In genomic region chrX:157305193-157305851, GRCm38 (mm10) we compare ENCODE assay signal across 16 mouse cellular contexts.
DNase-seq lines count a peak whose midpoint lies in the region; ATAC-seq and TF ChIP-seq lines count a peak whose summit lies in the region.
"Had no signal": no experiment of that assay in that cellular context is flagged by ENCODE, and none has a peak within 500 bp of the region (broad histone marks: within the 10 kb centered on the region; RNA-seq: fewer than 3 reads in every experiment).

No protein-coding gene starts in this region.

- peak; percentile 36; the same call in 1 of the 2 replicates for ATAC-seq in hindbrain, embryonic 15.5 days (ENCODE audit: low FRiP score, low read depth)
- ATAC-seq in hindbrain, embryonic 13.5 days (ENCODE audit: low FRiP score), result no peak
- no peak for ATAC-seq in kidney, embryonic 15.5 days (replicated peaks; ENCODE audit: low FRiP score)
- ATAC-seq: intestine, embryonic 15.5 days; lung, postnatal 0 days had no signal

- H3K4me2 ChIP-seq in hindbrain, embryonic 15.5 days, result no peak overlapping the region
- H3K4me2 ChIP-seq in hindbrain, embryonic 13.5 days, result no peak overlapping the region
- H3K4me2 ChIP-seq in kidney, embryonic 15.5 days, result no peak overlapping the region
- H3K4me2 ChIP-seq: intestine, embryonic 15.5 days; liver, embryonic 11.5 days had no signal

- TF ChIP-seq POLR2A in lung, adult 2 months (IDR thresholded peaks at IDR 0.05; ENCODE audit: borderline replicate concordance, extremely low read depth, low read depth, low read length), result no peak

- H3K27ac ChIP-seq in hindbrain, embryonic 15.5 days (replicated peaks), result no peak overlapping the region
- no peak overlapping the region for H3K27ac ChIP-seq in hindbrain, embryonic 13.5 days
- H3K27ac ChIP-seq in kidney, embryonic 15.5 days, result no peak overlapping the region
- H3K27ac ChIP-seq: heart, adult 2 months; intestine, embryonic 15.5 days had no signal

- H3K27me3 ChIP-seq in hindbrain, embryonic 15.5 days, result no peaks in the 10 kb centered on the region
- no peaks in the 10 kb centered on the region for H3K27me3 ChIP-seq in hindbrain, embryonic 13.5 days
- H3K27me3 ChIP-seq in kidney, embryonic 15.5 days, result 0 out of 2 replicates have a peak, but pooled peaks cover 7% of the 10 kb centered on the region
- H3K27me3 ChIP-seq: intestine, embryonic 15.5 days had no signal

- H3K4me3 ChIP-seq in hindbrain, embryonic 15.5 days, result no peak overlapping the region
- no peak overlapping the region for H3K4me3 ChIP-seq in hindbrain, embryonic 13.5 days
- no peak overlapping the region for H3K4me3 ChIP-seq in lung, adult 2 months (replicated peaks; ENCODE audit: extremely low read depth, low read depth, low read length)
- no peak overlapping the region for H3K4me3 ChIP-seq in kidney, embryonic 15.5 days (replicated peaks)
- H3K4me3 ChIP-seq: erythroblast, embryonic 14.5 days; heart, adult 2 months; intestine, embryonic 15.5 days; megakaryocyte, embryonic 14.5 days had no signal

- H3K4me1 ChIP-seq in hindbrain, embryonic 15.5 days (replicated peaks), result peaks cover 7% of the 10 kb centered on the region; the same call in 1 of the 2 replicates
- peaks cover 4% of the 10 kb centered on the region; the same call in 1 of the 2 replicates for H3K4me1 ChIP-seq in hindbrain, embryonic 13.5 days (replicated peaks)
- no peaks in the 10 kb centered on the region for H3K4me1 ChIP-seq in lung, adult 2 months (ENCODE audit: control insufficient read depth, insufficient read depth, low read length)
- no peaks in the 10 kb centered on the region for H3K4me1 ChIP-seq in kidney, embryonic 15.5 days
- H3K4me1 ChIP-seq: intestine, embryonic 15.5 days; megakaryocyte, embryonic 14.5 days had no signal

- H3K9ac ChIP-seq in hindbrain, embryonic 15.5 days, result no peak overlapping the region
- H3K9ac ChIP-seq in hindbrain, embryonic 13.5 days, result no peak overlapping the region
- H3K9ac ChIP-seq in kidney, embryonic 15.5 days, result no peak overlapping the region
- H3K9ac ChIP-seq: intestine, embryonic 15.5 days had no signal

- TF ChIP-seq CTCF in lung, adult 2 months (IDR thresholded peaks at IDR 0.05; ENCODE audit: insufficient read depth, low read length), result no peak

- no peaks in the 10 kb centered on the region for H3K36me3 ChIP-seq in hindbrain, embryonic 15.5 days
- no peaks in the 10 kb centered on the region for H3K36me3 ChIP-seq in hindbrain, embryonic 13.5 days
- no peaks in the 10 kb centered on the region for H3K36me3 ChIP-seq in kidney, embryonic 15.5 days
- H3K36me3 ChIP-seq: intestine, embryonic 15.5 days had no signal

- 29% methylated on average over 6 of the region's 6 CpGs for WGBS in hindbrain, embryonic 15.5 days
- 24% methylated on average over 6 of the region's 6 CpGs for WGBS in hindbrain, embryonic 13.5 days
- WGBS in lung, adult 2 months, result 38% methylated on average over 6 of the region's 6 CpGs
- 44% methylated on average over 6 of the region's 6 CpGs for WGBS in kidney, embryonic 15.5 days

- H3K9me3 ChIP-seq in hindbrain, embryonic 15.5 days, result no peaks in the 10 kb centered on the region
- H3K9me3 ChIP-seq in hindbrain, embryonic 13.5 days, result no peaks in the 10 kb centered on the region
- no peaks in the 10 kb centered on the region for H3K9me3 ChIP-seq in kidney, embryonic 15.5 days (replicated peaks)
- H3K9me3 ChIP-seq: intestine, embryonic 15.5 days; megakaryocyte, embryonic 14.5 days had no signal

- DNase-seq in brain, adult 2 months (ENCODE audit: low read depth, low spot score), result peak; percentile 75
- DNase-seq in cerebellum, postnatal 10 days, result peak; percentile 71 to 73
- DNase-seq in retina, embryonic 14.5 days (ENCODE audit: low spot score), result peak; percentile 44
- no peak for DNase-seq in lung, adult 2 months
- DNase-seq: heart, adult 2 months; heart, postnatal 36 days; kidney, postnatal 10 days; thymus, postnatal 36 days had no signal
